Mouse (Mus musculus) hindbrain, embryonic 13.5 days (tissue): Measurements from ENCODE around the gene Gm9918. TPM values are rescaled to one million over a fixed set of nuclear protein-coding genes. Genes with fewer than 3 reads are reported as not detected.

Experiments
- ATAC-seq: fragments of 200-750 bp; cut with Nextera tagmentation; 2 replicates; pipeline ENCODE4 v1.8.0; 2017; ENCODE audit warnings: moderate TSS enrichment; ENCODE audit not compliant: low FRiP score
- H3K27ac ChIP-seq: fragments of 300-500 bp; sonication (generic); 2 replicates; pipeline ENCODE4 v1.5.1; 2015; ENCODE audit warnings: inconsistent platforms, mild to moderate bottlenecking, moderate library complexity
- H3K27me3 ChIP-seq: fragments of 300-500 bp; sonication (generic); 2 replicates; pipeline ENCODE4 v1.6.1; 2015; ENCODE audit warnings: mild to moderate bottlenecking, inconsistent platforms
- H3K36me3 ChIP-seq: fragments of 300-500 bp; sonication (generic); 2 replicates; pipeline ENCODE4 v1.6.1; 2015; ENCODE audit warnings: mild to moderate bottlenecking, inconsistent platforms
- H3K4me1 ChIP-seq: fragments of 300-500 bp; sonication (generic); replicated peaks from 2 replicates; pipeline ENCODE4 v1.6.1; 2015; ENCODE audit warnings: inconsistent platforms
- H3K4me2 ChIP-seq: fragments of 300-500 bp; sonication (generic); 2 replicates; pipeline ENCODE4 v1.6.1; 2015; ENCODE audit warnings: inconsistent platforms, mild to moderate bottlenecking, moderate library complexity
- H3K4me3 ChIP-seq: fragments of 300-500 bp; sonication (generic); 2 replicates; pipeline ENCODE4 v1.5.1; 2015; ENCODE audit warnings: mild to moderate bottlenecking, inconsistent platforms
- H3K9ac ChIP-seq: fragments of 300-500 bp; sonication (generic); 2 replicates; pipeline ENCODE4 v1.6.1; 2015; ENCODE audit warnings: mild to moderate bottlenecking, inconsistent platforms
- H3K9me3 ChIP-seq: fragments of 300-500 bp; sonication (generic); 2 replicates; pipeline ENCODE4 v1.6.1; 2016; ENCODE audit warnings: inconsistent platforms
- WGBS: fragments of 180-500 bp; shearing (Covaris S2); methylation state at CpG from one replicate; pipeline ENCODE4 v1.1.7; 2015; 5-methylcytosine and 5-hydroxymethylcytosine counted together
- polyA plus RNA-seq: library from polyadenylated mRNA; unstranded; fragments of >200 nt; fragmentation: Nextera tagmentation; extraction: Ambion mirVana; gene quantifications from 2 replicates; pipeline ENCODE4 v1.2.1, GENCODE M21; 2015

Gene Gm9918
- polyA plus RNA-seq, 1 experiment from 2014 or later = 0.22 TPM

GRCm38 (mm10) chr15:102283648-102284047 is 13.3 kb downstream of the Gm9918 start:
- no peaks in the 10 kb centered on the region for H3K9me3 ChIP-seq
- no peak overlapping the region for H3K4me2 ChIP-seq
- no peak for ATAC-seq
- H3K9ac ChIP-seq = no peak overlapping the region
- WGBS = 89% methylated on average over 3 of the region's 3 CpGs
- no peak overlapping the region for H3K27ac ChIP-seq
- H3K4me3 ChIP-seq = no peak overlapping the region
- H3K36me3 ChIP-seq = peaks cover 24% of the 10 kb centered on the region
- peaks cover 23% of the 10 kb centered on the region for H3K4me1 ChIP-seq
- H3K27me3 ChIP-seq = no peaks in the 10 kb centered on the region

GRCm38 (mm10) chr15:102287395-102287794 is 17.0 kb downstream of the Gm9918 start:
- ATAC-seq = no peak
- no peaks in the 10 kb centered on the region for H3K27me3 ChIP-seq

GRCm38 (mm10) chr15:102295633-102296367 is 25.4 kb downstream of the Gm9918 start, which contains the start of gene Espl1:
Espl1 (plus strand) TSS chr15:102296266.
- Histone ChIP-seq H3K27me3 (no peaks in the 10 kb centered on the region), H3K9ac (peak within 1 kb of the TSS; percentile 58; the same call in 1 of the 2 replicates), H3K9me3 (no peaks in the 10 kb centered on the region), H3K4me3 (peak within 1 kb of the TSS; percentile 54), H3K27ac (peak within 1 kb of the TSS; percentile 58; the same call in 1 of the 2 replicates), H3K4me2 (peak within 1 kb of the TSS; percentile 94), H3K36me3 (peaks cover 10% of the 10 kb centered on the region; the same call in 1 of the 2 replicates), H3K4me1 (peaks cover 11% of the 10 kb centered on the region)
- ATAC-seq = peak; percentile 98
- 7% methylated on average over 25 of the region's 25 CpGs for WGBS

More at GRCm38 (mm10) chr15:102287395-102287794, 17.0 kb downstream of the Gm9918 start:
- Histone ChIP-seq H3K36me3 (peaks cover 7% of the 10 kb centered on the region), H3K4me1 (no peaks in the 10 kb centered on the region), H3K4me3 (no peak overlapping the region), H3K9me3 (no peaks in the 10 kb centered on the region), H3K4me2 (no peak overlapping the region), H3K9ac (no peak overlapping the region), H3K27ac (no peak overlapping the region)

GRCm38 (mm10) chr15:102296368-102297006 is 26.1 kb downstream of the Gm9918 start:
- peak overlapping the region; percentile 94 for H3K4me2 ChIP-seq
- H3K27ac ChIP-seq = no peak overlapping the region
- H3K27me3 ChIP-seq = no peaks in the 10 kb centered on the region
- peak overlapping the region; percentile 54 for H3K4me3 ChIP-seq
- peaks cover 11% of the 10 kb centered on the region for H3K4me1 ChIP-seq
- H3K9ac ChIP-seq = peak overlapping the region; percentile 58; the same call in 1 of the 2 replicates
- ATAC-seq = peak; percentile 78
- peaks cover 10% of the 10 kb centered on the region; the same call in 1 of the 2 replicates for H3K36me3 ChIP-seq
- WGBS = 5% methylated on average over 24 of the region's 24 CpGs
- no peaks in the 10 kb centered on the region for H3K9me3 ChIP-seq

- H3K4me1 ChIP-seq = no peaks in the 10 kb centered on the region
- H3K27me3 ChIP-seq = no peaks in the 10 kb centered on the region
- 97% methylated on average over 6 of the region's 6 CpGs for WGBS
- no peaks in the 10 kb centered on the region for H3K9me3 ChIP-seq
- H3K4me2 ChIP-seq = no peak overlapping the region
- H3K4me3 ChIP-seq = no peak overlapping the region
- no peak overlapping the region for H3K27ac ChIP-seq
- H3K36me3 ChIP-seq = peaks cover 26% of the 10 kb centered on the region
- no peak overlapping the region for H3K9ac ChIP-seq
- no peak for ATAC-seq
Observed at GRCm38 (mm10) chr15:102302542-102302941, 32.2 kb downstream of the Gm9918 start.

GRCm38 (mm10) chr15:102308717-102309116 is 38.4 kb downstream of the Gm9918 start:
- H3K27me3 ChIP-seq = no peaks in the 10 kb centered on the region
- H3K4me2 ChIP-seq = no peak overlapping the region
- H3K36me3 ChIP-seq = peaks cover 31% of the 10 kb centered on the region
- H3K27ac ChIP-seq = no peak overlapping the region
- no peak overlapping the region for H3K4me3 ChIP-seq
- ATAC-seq = no peak
- 87% methylated on average over 9 of the region's 9 CpGs for WGBS
- H3K9me3 ChIP-seq = no peaks in the 10 kb centered on the region
- no peak overlapping the region for H3K9ac ChIP-seq
- no peaks in the 10 kb centered on the region for H3K4me1 ChIP-seq

GRCm38 (mm10) chr15:102310074-102310845 is 39.9 kb downstream of the Gm9918 start:
- Histone ChIP-seq H3K9me3 (no peaks in the 10 kb centered on the region), H3K27me3 (no peaks in the 10 kb centered on the region), H3K9ac (no peak overlapping the region), H3K27ac (no peak overlapping the region), H3K4me3 (no peak overlapping the region), H3K4me1 (no peaks in the 10 kb centered on the region), H3K4me2 (no peak overlapping the region), H3K36me3 (peaks cover 28% of the 10 kb centered on the region)
- 89% methylated on average over 10 of the region's 10 CpGs for WGBS
- ATAC-seq = no peak

GRCm38 (mm10) chr15:102311489-102311888 is 41.1 kb downstream of the Gm9918 start:
- Histone ChIP-seq H3K4me3 (no peak overlapping the region), H3K9ac (no peak overlapping the region), H3K27me3 (no peaks in the 10 kb centered on the region), H3K4me1 (no peaks in the 10 kb centered on the region), H3K4me2 (no peak overlapping the region), H3K36me3 (peaks cover 23% of the 10 kb centered on the region), H3K27ac (no peak overlapping the region), H3K9me3 (no peaks in the 10 kb centered on the region)
- ATAC-seq = no peak

- H3K4me2 ChIP-seq = no peak overlapping the region
- ATAC-seq = no peak
- H3K27ac ChIP-seq = no peak overlapping the region
- H3K9me3 ChIP-seq = no peaks in the 10 kb centered on the region
- H3K36me3 ChIP-seq = peaks cover 26% of the 10 kb centered on the region
- no peaks in the 10 kb centered on the region for H3K27me3 ChIP-seq
- WGBS = 90% methylated on average over 8 of the region's 8 CpGs
- no peaks in the 10 kb centered on the region for H3K4me1 ChIP-seq
- H3K4me3 ChIP-seq = no peak overlapping the region
- H3K9ac ChIP-seq = no peak overlapping the region
Observed at GRCm38 (mm10) chr15:102315292-102315691, 44.9 kb downstream of the Gm9918 start.

- no peak for ATAC-seq
- H3K9ac ChIP-seq = no peak overlapping the region
- no peaks in the 10 kb centered on the region for H3K9me3 ChIP-seq
- no peak overlapping the region for H3K27ac ChIP-seq
- no peak overlapping the region for H3K4me3 ChIP-seq
- no peaks in the 10 kb centered on the region for H3K4me1 ChIP-seq
- WGBS = 90% methylated on average over 6 of the region's 6 CpGs
- no peak overlapping the region for H3K4me2 ChIP-seq
- peaks cover 29% of the 10 kb centered on the region for H3K36me3 ChIP-seq
- H3K27me3 ChIP-seq = no peaks in the 10 kb centered on the region
Observed at GRCm38 (mm10) chr15:102316263-102316662, 45.9 kb downstream of the Gm9918 start.
